Mouse (Mus musculus): ENCODE data around the gene Adora2b. TPM values are rescaled to one million over a fixed set of nuclear protein-coding genes. Genes with fewer than 3 reads are reported as not detected.

Gene Adora2b
- polyA plus RNA-seq, 1 experiment = 0.06 TPM

- no peak for TF ChIP-seq GATA1 (IDR thresholded peaks at IDR 0.05; ENCODE audit: low read length)
Observed at GRCm38 (mm10) chr11:62281601-62281997, 32.8 kb downstream of the Adora2b start.

- TF ChIP-seq GATA1 (IDR thresholded peaks at IDR 0.05; ENCODE audit: low read length) = no peak
Observed at GRCm38 (mm10) chr11:62285020-62285419, 36.2 kb downstream of the Adora2b start.

GRCm38 (mm10) chr11:62287700-62288099, 38.9 kb downstream of the Adora2b start:
- no peak for TF ChIP-seq GATA1 (IDR thresholded peaks at IDR 0.05; ENCODE audit: low read length)

- TF ChIP-seq GATA1 (IDR thresholded peaks at IDR 0.05; ENCODE audit: low read length) = no peak
Observed at GRCm38 (mm10) chr11:62294121-62294520, 45.3 kb downstream of the Adora2b start.

- no peak for TF ChIP-seq GATA1 (IDR thresholded peaks at IDR 0.05; ENCODE audit: low read length)
Observed at GRCm38 (mm10) chr11:62298883-62299282, 50.1 kb downstream of the Adora2b start.

GRCm38 (mm10) chr11:62305866-62306265, 57.1 kb downstream of the Adora2b start:
- TF ChIP-seq GATA1 (IDR thresholded peaks at IDR 0.05; ENCODE audit: low read length) = no peak

GRCm38 (mm10) chr11:62309296-62309695, 60.5 kb downstream of the Adora2b start:
- TF ChIP-seq GATA1 (IDR thresholded peaks at IDR 0.05; ENCODE audit: low read length) = no peak

- TF ChIP-seq GATA1 (IDR thresholded peaks at IDR 0.05; ENCODE audit: low read length) = no peak
Observed at GRCm38 (mm10) chr11:62314984-62315383, 66.2 kb downstream of the Adora2b start.

Other genes starting within 250 kb of the Adora2b start
- 4.5 and 10.0 TPM in 2 replicates for gene Zswim7, start 32.4 kb downstream of the Adora2b start, polyA plus RNA-seq (2012)
- 4.3 and 5.2 TPM in 2 replicates for gene Ttc19, start 32.5 kb downstream of the Adora2b start, polyA plus RNA-seq (2012)
- 3.8 and 4.6 TPM in 2 replicates for gene Pigl, start 209.5 kb downstream of the Adora2b start, polyA plus RNA-seq (2012)
- gene Ncor1, start 209.6 kb downstream of the Adora2b start, polyA plus RNA-seq (2012) = 90.4 and 120 TPM in 2 replicates